22 mouse cellular contexts compared by ENCODE assay signal in genomic region chr8:7088123-7088522, GRCm38 (mm10).
"Had no signal": no experiment of that assay in that cellular context is flagged by ENCODE, and none has a peak within 500 bp of the region (broad histone marks: within the 10 kb centered on the region; RNA-seq: fewer than 3 reads in every experiment).

No protein-coding gene starts in this region.

- H3K27ac ChIP-seq: lung, embryonic 15.5 days; macrophage; midbrain, embryonic 10.5 days; midbrain, embryonic 13.5 days; midbrain, embryonic 15.5 days; neural tube, embryonic 13.5 days; neural tube, embryonic 15.5 days had no signal

- H3K27me3 ChIP-seq: lung, embryonic 15.5 days; megakaryocyte, embryonic 14.5 days; midbrain, embryonic 13.5 days; midbrain, embryonic 15.5 days; neural tube, embryonic 13.5 days; neural tube, embryonic 15.5 days had no signal

- H3K4me2 ChIP-seq: lung, embryonic 15.5 days; midbrain, embryonic 13.5 days; midbrain, embryonic 15.5 days; neural tube, embryonic 13.5 days; neural tube, embryonic 15.5 days had no signal

- H3K4me1 ChIP-seq: lung, embryonic 15.5 days; megakaryocyte, embryonic 14.5 days; midbrain, embryonic 10.5 days; midbrain, embryonic 13.5 days; midbrain, embryonic 15.5 days; neural tube, embryonic 13.5 days; neural tube, embryonic 15.5 days had no signal

- H3K36me3 ChIP-seq: lung, embryonic 15.5 days; midbrain, embryonic 10.5 days; midbrain, embryonic 13.5 days; midbrain, embryonic 15.5 days; neural tube, embryonic 13.5 days; neural tube, embryonic 15.5 days had no signal

- DNase-seq: liver, postnatal 0 days; lung, adult 2 months; lung, postnatal 14 days; lung, postnatal 36 days; retina, postnatal 1 day; right cerebral cortex, adult 18-20 months; right cerebral cortex, postnatal 25 days; right cerebral cortex, postnatal 4 days; spleen, adult 18-20 months; thymus, adult 18-20 months; thymus, postnatal 14 days; thymus, postnatal 36 days had no signal

- H3K4me3 ChIP-seq: lung, embryonic 15.5 days; megakaryocyte, embryonic 14.5 days; midbrain, embryonic 10.5 days; midbrain, embryonic 13.5 days; midbrain, embryonic 15.5 days; myocyte; neural tube, embryonic 13.5 days; neural tube, embryonic 15.5 days had no signal

- H3K9ac ChIP-seq: liver, postnatal 0 days; lung, embryonic 15.5 days; midbrain, embryonic 13.5 days; midbrain, embryonic 15.5 days; neural tube, embryonic 13.5 days; neural tube, embryonic 15.5 days had no signal

- ATAC-seq: liver, postnatal 0 days; lung, postnatal 0 days; midbrain, embryonic 13.5 days; midbrain, embryonic 15.5 days had no signal

- H3K9me3 ChIP-seq: lung, embryonic 15.5 days; megakaryocyte, embryonic 14.5 days; midbrain, embryonic 10.5 days; midbrain, embryonic 13.5 days; midbrain, embryonic 15.5 days; neural tube, embryonic 13.5 days; neural tube, embryonic 15.5 days had no signal
